Mouse (Mus musculus): ENCODE data around the gene Fez2. TPM values are rescaled to one million over a fixed set of nuclear protein-coding genes. Genes with fewer than 3 reads are reported as not detected.

The Fez2 gene
- polyA plus RNA-seq, 1 experiment from 2014 or later: 48.7 TPM

DNA sequence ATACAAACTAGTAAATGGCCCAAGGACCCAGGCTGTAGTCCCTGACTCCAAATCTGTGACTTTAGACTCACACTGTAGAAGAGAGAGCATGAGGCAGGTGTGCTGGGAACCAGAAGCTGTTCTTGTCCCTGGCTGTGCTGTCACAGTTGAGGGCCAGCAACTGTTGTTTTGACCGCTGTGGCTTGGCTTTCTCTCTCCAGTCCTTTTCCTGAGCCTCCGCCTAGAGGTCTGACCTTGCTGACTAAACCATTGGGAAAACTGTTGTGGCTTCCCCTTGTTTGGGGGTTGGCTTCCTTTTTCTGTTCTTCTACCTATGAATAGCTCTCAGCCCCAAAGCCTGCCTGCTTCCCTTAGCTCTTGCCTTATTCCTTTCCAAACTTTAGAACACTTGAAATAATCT lies 91.6 kb downstream of the Fez2 start:
- 91% methylated on average over 2 of the region's 2 CpGs for WGBS
- ATAC-seq (ENCODE audit: low FRiP score): no peak
- Histone ChIP-seq H3K4me3 (no peak overlapping the region), H3K27me3 (no peaks in the 10 kb centered on the region), H3K9ac (no peak overlapping the region), H3K36me3 (no peaks in the 10 kb centered on the region), H3K4me1 (replicated peaks) (peaks cover 6% of the 10 kb centered on the region; the same call in 1 of the 2 replicates), H3K9me3 (no peaks in the 10 kb centered on the region), H3K4me2 (no peak overlapping the region), H3K27ac (no peak overlapping the region)

DNA sequence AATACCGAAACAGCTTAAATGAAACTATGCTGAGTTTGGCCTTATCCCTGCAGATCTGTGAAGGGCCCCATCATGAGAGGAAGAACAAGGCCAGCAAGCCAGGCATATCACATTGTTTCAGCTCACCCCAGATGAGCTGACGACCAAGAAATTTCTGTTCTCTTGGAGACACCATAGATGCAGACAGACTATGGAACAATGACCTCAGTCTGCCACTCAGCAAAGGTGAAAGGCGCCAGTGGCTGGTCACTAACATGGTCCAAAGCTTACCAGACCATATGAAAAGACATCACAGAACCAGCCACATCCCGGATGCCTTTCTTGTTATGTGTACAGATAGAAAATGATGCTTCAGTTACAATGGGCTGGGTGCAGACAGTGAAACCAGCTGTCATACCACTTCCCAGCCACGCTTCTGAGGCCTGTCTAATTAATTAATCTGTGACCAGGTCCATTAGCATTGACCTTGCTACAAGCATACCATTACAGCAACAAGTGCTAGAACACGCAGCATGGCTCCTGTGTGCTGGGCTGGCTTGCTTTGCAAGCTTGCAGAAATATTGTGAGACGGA lies 92.1 kb downstream of the Fez2 start:
- Histone ChIP-seq H3K9me3 (no peaks in the 10 kb centered on the region), H3K4me3 (no peak overlapping the region), H3K9ac (no peak overlapping the region), H3K27ac (no peak overlapping the region), H3K4me1 (replicated peaks) (peaks cover 6% of the 10 kb centered on the region; the same call in 1 of the 2 replicates), H3K36me3 (no peaks in the 10 kb centered on the region), H3K4me2 (no peak overlapping the region), H3K27me3 (no peaks in the 10 kb centered on the region)
- WGBS: 55% methylated on average over 7 of the region's 7 CpGs
- ATAC-seq (ENCODE audit: low FRiP score): no peak

DNA sequence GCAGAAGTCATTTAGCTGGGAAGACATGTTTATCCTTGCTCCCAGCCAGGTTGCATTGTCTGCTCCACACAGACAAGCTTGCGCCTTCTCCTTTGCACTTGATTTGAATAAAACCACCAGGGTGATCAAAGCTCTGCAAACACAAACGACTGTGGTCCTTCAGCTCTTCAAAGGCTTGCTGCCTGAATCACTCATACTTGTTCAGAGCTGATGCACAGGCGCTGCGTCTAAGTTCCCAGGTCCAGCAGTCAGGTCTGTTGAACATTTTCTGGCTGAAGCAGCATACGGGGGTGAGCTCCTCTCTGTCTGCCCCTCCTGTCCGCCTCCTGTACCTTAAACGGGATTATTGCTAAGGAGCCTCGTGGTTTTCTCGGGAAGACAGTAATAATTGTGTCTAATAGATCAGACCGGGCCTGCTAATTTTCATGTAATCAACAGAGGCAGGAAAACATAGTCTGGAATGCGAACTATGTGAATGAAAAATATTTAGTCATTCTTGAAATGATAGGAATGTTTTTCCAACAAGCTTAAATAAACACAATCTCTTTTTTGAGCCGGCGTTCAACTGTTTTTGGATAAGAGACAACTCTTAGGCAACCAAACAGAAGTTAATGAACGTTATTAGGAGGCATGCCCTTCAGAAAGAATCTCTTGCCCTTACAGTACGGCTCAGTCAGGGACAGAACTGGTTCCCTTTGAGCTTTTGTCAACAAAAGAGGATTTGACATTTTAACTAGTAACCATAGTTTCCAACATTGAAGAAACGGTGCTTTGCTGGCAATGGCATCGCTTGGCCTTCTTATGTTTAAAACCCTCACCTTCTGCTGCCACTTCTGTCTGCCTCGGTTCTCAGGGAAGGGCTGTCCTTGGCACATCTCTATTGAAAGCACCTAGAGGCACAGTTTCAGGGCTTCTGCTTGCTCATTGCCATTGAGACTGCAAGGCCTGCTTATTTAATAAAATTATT lies 95.3 kb downstream of the Fez2 start:
- Histone ChIP-seq H3K4me1 (replicated peaks) (0 out of 2 replicates have a peak, but pooled peaks cover 2% of the 10 kb centered on the region), H3K27ac (0 out of 2 replicates have a peak overlapping the region, but pooled peaks have one; percentile 49), H3K9ac (no peak overlapping the region), H3K4me2 (no peak overlapping the region), H3K4me3 (no peak overlapping the region), H3K27me3 (no peaks in the 10 kb centered on the region), H3K36me3 (peaks cover 3% of the 10 kb centered on the region; the same call in 1 of the 2 replicates), H3K9me3 (no peaks in the 10 kb centered on the region)
- ATAC-seq (ENCODE audit: low FRiP score): no peak
- WGBS: 63% methylated on average over 18 of the region's 18 CpGs

DNA sequence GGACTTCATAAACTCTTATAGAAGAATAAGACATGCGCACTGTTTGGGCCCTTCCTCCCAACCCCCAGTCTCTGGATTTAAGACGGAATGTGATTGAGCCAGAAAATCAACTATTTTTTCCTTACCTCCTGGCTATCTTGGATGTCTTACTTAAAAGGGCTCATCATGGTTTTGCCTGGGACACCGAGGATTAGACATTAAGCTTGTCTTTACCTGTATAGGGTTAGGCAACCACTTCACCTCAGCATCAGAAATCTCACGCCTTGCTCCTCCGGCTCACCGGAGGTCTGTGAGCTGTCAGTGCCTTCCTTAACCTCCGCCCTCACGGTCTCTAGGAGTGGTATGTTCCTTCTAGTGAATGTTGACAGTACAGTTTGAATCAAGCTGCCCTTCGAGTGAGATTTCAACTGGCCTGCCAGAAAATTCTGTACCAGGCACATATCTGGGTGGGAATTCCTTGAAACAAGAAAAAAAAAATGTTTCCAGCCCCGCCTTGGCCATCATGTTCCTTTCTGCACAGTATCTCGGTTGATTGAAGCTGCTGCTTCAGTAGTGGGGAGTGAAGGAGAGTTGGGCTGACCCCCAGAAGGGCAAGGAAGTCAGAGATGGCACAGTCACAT lies 96.6 kb downstream of the Fez2 start:
- H3K4me3 ChIP-seq: no peak overlapping the region
- ATAC-seq (ENCODE audit: low FRiP score): no peak
- 0 out of 2 replicates have a peak, but pooled peaks cover 2% of the 10 kb centered on the region for H3K4me1 ChIP-seq (replicated peaks)
- H3K9ac ChIP-seq: no peak overlapping the region
- 89% methylated on average over 11 of the region's 11 CpGs for WGBS
- peaks cover 3% of the 10 kb centered on the region; the same call in 1 of the 2 replicates for H3K36me3 ChIP-seq
- no peak overlapping the region for H3K27ac ChIP-seq
- no peaks in the 10 kb centered on the region for H3K27me3 ChIP-seq
- no peak overlapping the region for H3K4me2 ChIP-seq
- no peaks in the 10 kb centered on the region for H3K9me3 ChIP-seq

Other genes with a start within 250 kb of the Fez2 start
- gene Crim1, start 217.9 kb downstream of the Fez2 start, polyA plus RNA-seq (2015; fragmentation: Nextera tagmentation; extraction: Ambion mirVana): 9.8 and 10.4 TPM in 2 replicates
- 14.1 and 17.7 TPM in 2 replicates for gene Vit, start 89.9 kb upstream of the Fez2 start, polyA plus RNA-seq (2015; fragmentation: Nextera tagmentation; extraction: Ambion mirVana)